Mouse (Mus musculus) CD8-positive naive resting alpha-beta T cell, adult 2 months (primary cell): ENCODE results near the gene Gm4894.

ENCODE experiments used
- DNase-seq, 2 experiments: peaks; one replicate each; pipeline ENCODE4 v3.0.0; 2022; ENCODE audit warnings: low read depth in 2 of 2, low spot score in 2 of 2

Gene Gm4894

DNA sequence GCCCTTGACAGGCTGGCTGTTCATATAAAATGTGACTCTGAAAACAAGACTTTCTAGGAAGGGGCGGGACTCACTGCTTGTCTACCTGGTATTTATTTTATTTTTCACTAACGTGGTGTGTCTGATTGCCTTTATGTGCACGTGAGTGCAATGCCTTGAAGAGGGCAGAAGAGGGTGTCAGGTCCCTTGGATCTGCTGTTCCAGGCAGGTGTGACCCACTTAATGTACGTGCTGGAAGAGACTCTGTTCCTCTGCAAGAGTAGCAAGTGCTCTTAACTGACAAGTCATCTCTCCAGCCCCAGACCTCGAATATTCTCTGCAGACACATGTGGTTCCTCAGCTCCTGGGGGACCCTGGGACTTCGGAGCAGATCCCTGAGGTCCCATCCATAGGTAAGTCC is at the start of gene Gm4894:
TSS of gene Gm4894 (plus strand) at position 301 of the 400 bp plus-strand sequence.
- DNase-seq = no peak

DNA sequence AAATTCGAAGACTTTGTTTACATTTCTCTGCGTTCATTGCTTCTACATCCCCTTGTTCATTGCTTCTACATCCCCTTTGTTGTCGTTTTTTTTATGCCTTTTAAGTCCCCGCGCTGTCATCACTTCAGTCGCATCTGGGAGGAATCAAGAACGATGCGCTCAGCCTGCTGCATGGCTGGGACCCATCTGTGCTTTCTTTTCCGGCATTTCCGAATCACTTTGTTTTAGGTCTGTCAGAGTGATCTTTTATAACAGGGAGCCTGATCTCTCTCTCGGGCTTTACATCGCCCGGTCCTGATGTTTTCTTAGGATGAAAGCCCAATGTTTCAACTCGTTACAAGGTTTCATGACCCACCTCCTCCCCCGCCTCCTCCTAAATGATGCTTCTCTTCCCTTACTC is 44.0 kb upstream of the Gm4894 start:
- no peak for DNase-seq

DNA sequence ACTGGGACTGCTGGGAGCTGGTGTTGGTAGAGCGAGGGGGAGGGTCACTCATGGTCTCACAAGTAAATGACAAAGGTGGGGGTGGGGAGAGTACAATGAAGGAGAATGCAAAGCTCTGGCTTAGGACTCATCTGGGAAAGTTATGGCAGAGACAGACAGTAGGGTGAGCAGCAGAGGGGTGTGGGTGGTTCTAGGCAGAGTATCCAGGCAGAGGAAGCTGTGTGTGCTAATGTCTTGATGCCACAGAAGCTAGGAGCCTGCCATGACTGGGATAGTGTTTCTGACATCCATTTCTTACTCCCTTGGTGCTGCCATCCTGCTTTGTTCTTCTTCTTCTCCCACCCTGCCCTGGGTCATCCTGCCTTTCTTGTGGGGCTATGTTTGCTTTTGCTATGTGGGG is 38.8 kb upstream of the Gm4894 start:
- DNase-seq = no peak

DNA sequence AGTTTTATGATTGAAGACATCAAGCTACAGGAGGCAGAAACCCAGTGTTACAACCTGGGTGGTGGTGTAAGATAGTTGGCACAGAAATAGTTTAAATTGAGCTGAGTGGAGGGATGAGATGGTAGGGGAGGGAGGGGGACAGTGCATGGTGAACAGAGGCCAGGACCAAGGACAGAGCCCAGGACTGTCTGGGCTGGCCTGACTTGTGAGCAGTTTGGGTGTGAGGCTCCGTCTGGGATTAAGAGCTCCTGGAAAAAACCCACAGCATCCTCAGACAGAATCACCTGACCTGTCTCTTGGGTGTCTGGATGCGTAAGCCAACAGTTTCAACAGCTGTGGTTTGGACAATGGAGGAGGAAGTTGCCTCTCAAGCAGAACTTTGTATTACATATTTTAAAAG is 35.6 kb upstream of the Gm4894 start:
- DNase-seq = no peak

DNA sequence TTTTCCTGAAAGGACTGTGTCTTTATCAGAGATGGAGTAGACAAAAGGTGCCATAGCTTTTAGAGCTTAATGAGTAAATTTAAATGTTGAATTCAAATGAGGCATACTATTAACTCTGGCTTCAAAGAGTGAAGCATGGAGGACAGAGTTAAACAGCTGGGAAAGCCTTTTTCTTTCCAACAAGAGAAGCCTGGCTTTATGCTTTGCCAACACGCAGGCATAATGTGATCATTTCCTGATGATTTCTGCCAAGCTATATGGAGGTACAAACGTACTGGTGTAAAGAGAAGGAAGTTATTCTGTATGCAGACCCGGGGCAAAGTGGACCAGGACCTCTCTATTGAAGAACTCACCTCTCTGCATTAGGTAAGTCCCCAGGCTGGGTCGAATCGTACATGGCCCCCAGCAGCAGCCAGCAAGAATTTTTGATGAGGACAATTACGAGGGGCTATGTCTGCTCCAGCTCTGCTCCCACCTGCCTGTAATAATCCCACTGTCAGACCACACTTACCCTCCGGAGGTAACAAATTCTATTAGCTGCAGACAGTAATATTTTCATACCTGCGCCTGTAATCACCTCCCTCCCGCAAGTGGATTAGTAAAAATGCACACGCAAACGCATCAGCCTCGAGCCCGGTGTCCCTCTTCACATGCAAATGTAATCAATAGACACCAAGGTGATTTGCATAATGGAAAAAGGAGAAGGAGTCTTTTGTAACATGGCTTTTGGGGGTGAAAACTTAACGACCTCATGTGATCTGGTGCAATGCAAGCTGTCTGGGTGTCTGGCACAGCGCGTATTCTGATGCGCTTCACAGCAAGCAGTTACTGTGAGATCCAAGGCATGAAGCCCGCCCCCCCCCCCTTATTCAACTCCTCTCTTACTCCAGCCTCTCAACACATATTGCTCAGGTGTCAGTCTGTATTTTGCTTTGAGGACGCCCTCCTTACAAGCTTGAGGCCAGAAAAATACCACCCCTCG is 32.4 kb upstream of the Gm4894 start:
- DNase-seq = no peak

DNA sequence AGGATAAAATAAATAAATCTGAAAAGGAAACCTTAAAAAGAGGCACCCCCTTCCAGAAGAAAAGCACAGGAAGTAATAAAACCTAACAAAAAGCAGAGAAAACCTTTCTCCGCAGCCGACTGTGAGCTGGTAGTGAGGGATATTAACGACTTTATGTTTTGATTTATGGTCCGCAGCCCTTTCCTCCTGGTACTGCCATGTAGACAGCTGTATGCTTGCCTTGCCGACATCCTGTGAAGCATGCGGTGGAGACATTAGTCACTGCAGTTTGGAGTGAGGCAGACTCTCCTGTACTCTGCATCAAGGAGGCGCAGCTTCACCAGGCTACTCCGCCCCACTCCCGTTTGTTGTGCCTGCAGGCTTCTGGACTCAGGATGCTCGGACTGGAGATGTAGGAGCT is 25.8 kb upstream of the Gm4894 start:
- no peak for DNase-seq

DNA sequence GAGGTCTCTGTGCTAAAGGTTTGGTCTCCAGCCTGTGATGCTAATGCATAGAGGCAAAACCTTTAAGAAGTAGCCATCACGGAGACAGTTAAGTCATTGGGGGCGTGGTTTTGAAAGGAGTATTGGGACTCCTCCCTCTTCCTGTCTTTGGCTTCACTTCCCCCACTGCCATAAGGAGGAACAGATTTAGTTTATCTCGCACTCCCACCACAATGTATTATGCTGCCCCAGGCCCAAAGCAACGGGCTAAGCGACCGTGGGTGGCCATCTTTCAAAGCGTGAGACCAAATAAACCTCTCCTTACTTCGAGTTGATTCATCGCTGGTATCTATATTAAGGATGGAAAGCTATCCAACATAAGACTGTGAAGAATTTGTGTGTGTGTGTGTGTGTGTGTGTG is 22.9 kb upstream of the Gm4894 start:
- no peak for DNase-seq

DNA sequence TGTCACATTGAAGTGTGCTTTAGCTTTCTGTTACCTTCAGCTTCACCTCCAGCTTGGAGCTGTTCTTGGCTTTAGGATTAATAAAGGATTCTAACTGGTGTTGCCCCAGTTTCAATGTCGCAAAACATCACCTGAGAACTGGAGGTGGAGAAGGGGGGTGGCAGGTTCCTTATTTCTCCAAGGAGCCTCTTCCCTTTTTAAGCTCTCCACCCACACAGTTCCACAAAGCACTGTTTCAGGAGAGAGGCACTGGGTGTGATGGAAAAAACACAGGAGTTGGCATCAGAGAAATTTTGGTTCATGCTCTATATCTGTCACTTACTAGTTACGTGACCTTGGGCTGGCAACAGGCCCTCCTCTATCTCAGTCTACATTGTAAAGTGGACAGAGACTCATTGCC is 21.3 kb upstream of the Gm4894 start:
- no peak for DNase-seq

DNA sequence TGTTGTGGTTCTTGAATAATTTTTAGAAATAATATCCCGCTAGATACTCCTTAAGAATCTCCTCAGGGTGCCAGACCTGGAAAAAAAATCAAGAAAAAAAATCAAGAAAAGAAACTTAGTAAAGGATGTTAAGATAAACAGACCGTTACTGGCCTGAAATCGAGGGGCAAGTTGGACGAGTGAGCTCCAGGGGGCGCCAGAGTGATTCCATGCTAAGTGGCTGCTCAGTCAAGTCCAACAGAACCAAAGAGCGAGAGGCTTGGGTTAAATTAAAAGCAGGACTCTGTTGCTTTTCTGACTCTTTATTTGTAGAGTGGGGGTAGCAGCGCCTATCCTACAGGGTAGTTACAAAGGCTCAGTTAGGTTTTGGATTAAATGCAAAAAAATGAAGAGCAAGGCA is 3.5 kb upstream of the Gm4894 start:
- no peak for DNase-seq

DNA sequence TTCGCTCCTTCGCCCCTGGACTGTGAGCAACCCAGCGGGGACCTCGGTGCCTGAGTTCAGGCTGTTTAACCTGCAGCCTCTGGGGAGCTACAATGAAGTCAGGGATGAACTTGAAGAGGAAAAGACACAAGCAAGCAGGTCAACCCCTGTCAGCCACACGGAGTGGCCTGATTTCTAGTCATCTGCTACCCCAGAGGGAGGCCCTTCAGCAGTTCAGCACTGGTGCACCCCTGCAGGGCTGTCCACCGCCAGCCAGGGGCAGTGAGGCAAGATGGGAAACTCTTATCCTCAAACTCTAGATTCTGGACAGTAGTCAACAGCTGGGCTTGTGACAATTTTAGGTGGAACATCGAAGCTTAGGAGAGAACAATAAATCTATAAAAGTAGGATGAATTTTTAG is 18.6 kb downstream of the Gm4894 start:
- no peak for DNase-seq

DNA sequence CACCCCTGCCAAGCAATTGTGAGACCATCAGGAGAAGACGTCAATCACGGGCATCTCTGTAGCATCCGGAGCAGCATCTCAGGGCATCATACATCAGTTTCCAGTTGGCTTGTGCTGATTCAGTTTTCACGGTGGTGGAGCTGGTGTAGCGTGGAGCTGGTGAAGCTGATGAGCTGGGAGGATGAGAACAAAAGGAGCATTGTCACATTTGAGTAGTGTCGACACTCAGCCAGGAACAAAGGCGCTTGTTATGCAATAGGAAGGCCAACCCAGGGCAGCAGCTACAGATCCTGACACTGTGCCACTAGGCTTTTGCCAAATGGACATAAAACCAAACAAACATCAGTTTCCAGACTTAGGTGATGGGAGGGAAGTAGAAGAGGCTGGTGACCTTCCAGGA is 23.2 kb downstream of the Gm4894 start:
- DNase-seq = no peak

DNA sequence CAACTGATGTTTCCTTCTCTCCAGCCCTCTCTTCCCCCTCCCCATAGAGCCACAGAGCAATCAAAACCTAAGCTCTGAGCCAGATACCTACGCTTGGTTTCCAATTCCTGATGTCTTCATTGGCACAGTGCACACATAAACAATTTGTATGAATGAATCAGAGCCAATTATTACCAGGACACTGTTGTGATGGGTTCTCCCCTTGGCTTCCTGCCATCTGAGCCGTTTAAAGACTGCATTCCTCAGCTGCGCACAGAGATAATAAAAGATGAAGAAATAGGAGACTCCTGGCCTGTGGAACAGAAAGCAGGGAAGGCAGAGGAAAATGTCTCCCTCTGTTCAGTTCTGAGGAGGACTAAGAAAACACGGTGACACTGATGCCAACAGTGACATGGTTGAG is 25.6 kb downstream of the Gm4894 start:
- no peak for DNase-seq

DNA sequence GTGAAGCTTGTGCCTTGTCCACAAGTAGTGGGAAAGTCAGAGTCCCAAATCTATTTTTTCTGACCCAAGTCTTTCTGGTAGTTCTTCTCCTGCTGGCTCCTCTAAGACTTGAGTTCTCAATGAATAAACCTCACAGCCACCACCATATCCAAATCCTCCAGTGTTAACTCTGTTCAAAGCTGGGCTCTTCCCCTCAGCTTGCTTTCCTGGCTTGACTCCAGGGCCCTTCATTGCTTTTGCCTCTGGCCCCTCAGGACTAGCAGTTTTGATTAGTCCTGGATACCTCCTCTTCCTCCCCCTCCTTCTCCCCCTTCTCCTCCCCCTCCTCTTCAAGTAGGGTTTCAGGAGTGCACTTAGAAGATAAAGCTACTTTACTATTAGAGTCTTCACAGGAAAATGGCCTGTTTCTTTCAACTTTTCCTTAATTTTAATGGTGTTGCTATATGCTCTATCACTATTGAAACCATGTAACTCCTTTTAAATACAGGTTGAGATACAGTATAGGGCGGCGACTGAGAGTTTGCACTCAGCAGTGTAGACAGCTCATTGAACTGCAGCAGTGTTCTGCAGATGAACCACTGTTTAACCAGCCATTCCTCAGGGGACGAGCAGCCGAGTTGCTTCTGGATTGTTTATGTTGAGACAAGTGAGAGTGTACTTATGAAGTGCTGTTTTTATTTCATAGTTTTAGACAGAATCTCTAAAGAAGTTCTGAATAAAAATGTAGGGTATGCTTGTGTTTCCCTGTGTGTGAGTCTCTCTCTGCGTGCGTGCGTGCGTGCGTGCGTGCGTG is 26.4 kb downstream of the Gm4894 start:
- DNase-seq = no peak

DNA sequence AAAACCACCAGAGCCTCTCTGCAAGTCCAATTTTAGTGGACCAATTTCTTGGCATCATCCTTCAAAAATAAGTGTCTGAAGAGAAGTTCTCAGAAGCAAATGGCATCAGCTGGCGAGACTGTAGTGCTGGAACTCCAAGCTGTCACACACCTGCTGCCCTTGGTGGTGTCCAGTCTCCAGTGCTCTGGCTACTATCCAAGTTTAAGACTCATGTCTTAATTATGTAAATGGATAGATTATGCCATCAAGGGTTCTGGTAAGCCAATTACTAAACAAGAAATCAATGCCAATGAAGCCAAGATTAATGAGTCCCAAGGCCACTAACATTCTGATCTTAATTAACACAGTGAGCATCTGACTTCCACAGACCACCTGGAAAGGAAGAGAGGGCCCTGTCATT is 44.8 kb downstream of the Gm4894 start:
- DNase-seq = no peak

DNA sequence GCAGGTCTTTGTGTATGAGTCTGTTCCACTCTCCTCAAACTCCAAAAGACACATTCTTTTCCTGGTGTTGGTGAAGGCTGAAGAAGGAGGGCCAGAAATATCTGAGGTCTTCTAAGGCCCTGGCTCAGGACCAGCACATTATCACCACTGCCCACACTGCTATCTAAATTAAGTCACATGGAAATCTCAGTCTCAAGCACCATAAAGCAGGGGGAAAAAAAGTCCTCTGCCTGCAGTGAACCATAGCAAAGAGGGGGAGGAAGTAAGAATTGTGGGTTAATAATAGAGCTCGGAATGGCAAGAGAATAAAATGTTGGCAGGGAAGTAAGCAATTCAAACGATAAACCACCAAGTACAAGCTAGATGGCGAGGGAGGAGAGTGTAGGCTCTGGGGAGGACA is 57.2 kb downstream of the Gm4894 start:
- DNase-seq = no peak

DNA sequence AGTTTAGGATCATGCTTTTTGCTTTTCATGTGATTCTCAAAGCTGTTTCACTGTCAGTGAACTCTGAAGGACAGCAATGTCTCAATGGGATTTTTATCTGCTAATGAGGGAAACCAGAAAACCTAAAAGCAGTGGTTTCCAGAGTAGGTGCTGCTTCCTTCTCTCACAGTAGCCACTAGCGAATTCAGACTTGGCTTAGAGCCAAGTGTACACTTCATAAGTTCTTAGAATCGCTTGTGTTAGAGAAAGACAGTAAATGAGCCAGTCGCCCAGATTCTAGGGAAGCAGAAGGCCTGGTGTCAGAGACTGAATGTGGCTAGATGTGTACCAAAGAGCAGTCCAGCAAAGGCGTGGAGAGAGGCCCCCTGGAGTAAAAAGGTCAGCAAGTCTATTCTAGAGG is 60.5 kb downstream of the Gm4894 start:
- no peak for DNase-seq

DNA sequence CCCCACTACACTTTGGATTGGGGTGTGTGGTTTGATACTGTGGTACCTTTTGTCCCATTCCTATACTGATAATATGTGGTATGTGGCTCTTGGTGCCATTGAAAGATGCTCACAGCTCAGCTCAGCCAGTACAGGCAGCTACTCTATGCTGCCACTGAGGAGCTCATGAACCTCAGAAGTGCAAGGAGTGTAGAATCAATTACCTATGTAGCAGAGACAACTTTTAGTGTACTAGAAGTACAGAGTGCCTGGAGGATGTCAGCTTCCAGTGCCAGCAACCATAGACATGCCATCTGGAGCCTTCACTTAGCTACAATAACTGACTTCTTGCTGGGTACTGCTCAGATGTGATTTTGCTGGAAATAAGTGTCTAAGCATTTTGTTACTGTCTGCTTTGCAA is 68.3 kb downstream of the Gm4894 start:
- DNase-seq = no peak
